Mouse (Mus musculus) megakaryocyte, embryonic 14.5 days (primary cell): ENCODE results near the gene Angptl4. TPM values are rescaled to one million over a fixed set of nuclear protein-coding genes. Genes with fewer than 3 reads are reported as not detected.

Experiments used
- H3K27me3 ChIP-seq: replicated peaks from 2 replicates; pipeline ENCODE3; 2012; ENCODE audit warnings: inconsistent platforms
- H3K36me3 ChIP-seq: replicated peaks from 2 replicates; pipeline ENCODE3; 2012; ENCODE audit warnings: low read length, inconsistent platforms, mixed read lengths
- H3K4me1 ChIP-seq: 2 replicates; pipeline ENCODE4 v1.6.1; 2012; ENCODE audit warnings: inconsistent platforms
- H3K4me3 ChIP-seq: replicated peaks from 2 replicates; pipeline ENCODE3; 2012; ENCODE audit warnings: moderate library complexity, mild to moderate bottlenecking, inconsistent platforms
- H3K9me3 ChIP-seq: 2 replicates; pipeline ENCODE4 v1.6.1; 2012; ENCODE audit warnings: inconsistent platforms
- FLI1 ChIP-seq: IDR thresholded peaks from 2 replicates; pipeline ENCODE4 v1.6.1; 2012; ENCODE audit warnings: low read length, inconsistent platforms, mixed read lengths
- GATA1 ChIP-seq: IDR thresholded peaks from 3 replicates; pipeline ENCODE4 v1.6.1; 2012; ENCODE audit warnings: mixed read lengths, low read length, inconsistent platforms, borderline replicate concordance
- polyA plus RNA-seq: library from polyadenylated mRNA; stranded (reverse); fragments of >175 nt; gene quantifications from 2 replicates; pipeline ENCODE4 v1.2.3, GENCODE M21; 2012; ENCODE audit warnings: low replicate concordance; ENCODE audit not compliant: insufficient read depth

Angptl4 gene
- polyA plus RNA-seq, 1 experiment = 0.59 TPM

DNA sequence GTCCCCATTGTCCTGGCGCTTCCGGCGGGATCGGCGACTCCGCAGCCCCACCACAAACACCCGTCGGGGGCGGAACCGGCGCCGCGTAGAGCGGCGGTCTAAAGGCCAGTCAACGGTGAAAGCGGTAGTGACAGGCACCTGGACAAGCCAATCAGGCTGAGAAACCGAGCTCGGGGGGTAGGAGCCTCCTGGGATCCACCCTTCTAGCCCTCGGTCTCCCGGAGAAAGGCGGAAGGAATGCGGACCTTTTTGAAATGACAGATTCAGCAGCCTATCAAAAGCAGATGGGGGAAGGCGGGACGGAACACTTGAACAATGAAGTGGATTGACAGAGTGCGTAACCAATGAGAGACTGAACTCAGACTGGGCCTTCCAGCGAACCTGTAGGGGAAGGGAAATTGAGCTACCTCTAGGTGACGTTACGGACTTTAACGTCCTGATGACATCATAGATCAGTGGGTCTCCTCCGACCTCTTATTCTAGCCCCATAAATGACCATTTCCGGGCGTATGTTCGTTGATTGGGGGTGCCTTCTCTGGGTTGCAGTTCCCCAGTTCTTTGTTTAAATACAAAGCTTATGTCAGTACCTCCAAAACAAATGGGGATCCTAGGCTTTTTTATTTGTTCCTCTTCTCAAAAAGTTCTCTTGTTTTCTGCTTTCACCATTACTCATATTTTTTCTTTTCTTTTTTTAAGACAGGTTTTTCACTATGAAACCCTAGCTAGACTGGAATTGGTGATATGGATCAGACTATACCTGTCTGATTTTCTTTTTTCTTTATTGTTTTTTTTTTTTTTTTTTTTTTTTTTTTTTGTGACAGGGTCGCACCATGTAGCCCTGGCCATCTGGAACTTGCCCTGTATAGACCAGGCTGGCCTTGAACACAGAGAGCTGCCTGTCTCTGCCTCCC lies 21.1 kb downstream of the Angptl4 start, which contains the start of gene Rab11b:
Rab11b (minus strand) TSS at position 276 of the 911 bp plus-strand sequence.
- H3K27me3 ChIP-seq = no peaks in the 10 kb centered on the region
- peaks cover 28% of the 10 kb centered on the region for H3K36me3 ChIP-seq
- H3K9me3 ChIP-seq = no peaks in the 10 kb centered on the region
- peak within 1 kb of the TSS; percentile 97 for H3K4me3 ChIP-seq
- TF ChIP-seq FLI1 (no peak), GATA1 (no peak)
- H3K4me1 ChIP-seq = peaks cover 48% of the 10 kb centered on the region

GRCm38 (mm10) chr17:33759767-33760254 lies 21.8 kb downstream of the Angptl4 start:
- Histone ChIP-seq H3K4me1 (peaks cover 54% of the 10 kb centered on the region), H3K27me3 (no peaks in the 10 kb centered on the region), H3K36me3 (peaks cover 32% of the 10 kb centered on the region), H3K4me3 (peak overlapping the region; percentile 97), H3K9me3 (no peaks in the 10 kb centered on the region)
- TF ChIP-seq GATA1 (no peak), FLI1 (no peak)

DNA sequence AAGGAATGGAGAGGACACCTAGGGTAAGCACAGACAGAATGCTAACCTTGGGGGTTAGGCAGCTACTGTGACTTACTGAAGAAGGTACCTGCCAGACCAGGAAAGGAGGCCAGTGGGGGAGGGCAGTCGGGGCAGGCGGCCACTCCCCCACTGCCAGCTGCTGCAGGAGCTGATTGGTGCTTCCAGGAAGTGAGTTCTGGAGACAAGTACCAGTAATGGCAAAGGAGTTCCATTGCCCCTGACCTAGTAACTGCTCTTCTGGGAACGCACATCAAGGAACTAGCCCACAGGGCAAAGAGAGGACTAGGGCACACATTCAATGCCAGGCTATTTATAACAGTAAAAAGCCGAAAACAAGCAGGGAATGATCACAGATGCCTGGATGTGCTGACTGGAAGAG lies 24.4 kb downstream of the Angptl4 start:
- Histone ChIP-seq H3K9me3 (no peaks in the 10 kb centered on the region), H3K36me3 (peaks cover 53% of the 10 kb centered on the region), H3K4me1 (peaks cover 76% of the 10 kb centered on the region), H3K27me3 (no peaks in the 10 kb centered on the region), H3K4me3 (peak overlapping the region; percentile 69)
- TF ChIP-seq FLI1 (no peak), GATA1 (no peak)

DNA sequence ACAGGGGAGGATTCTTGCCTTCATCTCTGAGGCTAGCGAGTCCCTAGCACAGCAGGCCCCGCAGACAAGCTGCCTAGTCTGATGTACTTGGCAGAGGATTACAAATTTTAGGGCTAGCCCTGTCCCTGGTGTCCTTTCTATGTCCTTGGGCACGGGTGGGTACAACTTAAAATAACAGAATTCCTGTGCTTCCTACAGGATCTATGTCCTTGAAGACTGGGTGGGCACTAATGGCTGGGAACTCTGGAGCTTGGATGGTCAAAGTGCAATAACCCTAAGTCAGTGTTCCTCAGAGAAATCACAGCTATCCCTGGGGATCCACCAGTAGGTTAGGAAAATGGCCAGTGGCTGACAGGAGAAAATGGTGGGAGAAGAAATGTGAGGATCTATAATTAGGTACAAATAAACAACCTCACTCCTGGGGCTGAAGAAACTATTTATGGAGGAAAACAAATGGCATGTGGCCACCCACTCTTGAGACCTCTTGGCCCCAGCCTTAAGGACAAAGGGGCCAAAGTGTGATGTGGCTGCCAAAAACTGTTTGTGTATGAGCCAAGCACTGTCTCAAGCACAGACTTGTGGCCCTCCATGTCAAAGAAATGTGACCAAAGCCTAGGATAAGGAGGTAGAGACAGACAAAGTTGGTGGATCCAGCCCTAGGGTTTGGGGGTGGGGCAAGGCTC lies 25.4 kb downstream of the Angptl4 start:
- peaks cover 86% of the 10 kb centered on the region for H3K4me1 ChIP-seq
- H3K4me3 ChIP-seq = peak overlapping the region; percentile 14
- TF ChIP-seq GATA1 = no peak
- TF ChIP-seq FLI1 = no peak
- no peaks in the 10 kb centered on the region for H3K27me3 ChIP-seq
- H3K9me3 ChIP-seq = no peaks in the 10 kb centered on the region
- H3K36me3 ChIP-seq = peaks cover 59% of the 10 kb centered on the region

DNA sequence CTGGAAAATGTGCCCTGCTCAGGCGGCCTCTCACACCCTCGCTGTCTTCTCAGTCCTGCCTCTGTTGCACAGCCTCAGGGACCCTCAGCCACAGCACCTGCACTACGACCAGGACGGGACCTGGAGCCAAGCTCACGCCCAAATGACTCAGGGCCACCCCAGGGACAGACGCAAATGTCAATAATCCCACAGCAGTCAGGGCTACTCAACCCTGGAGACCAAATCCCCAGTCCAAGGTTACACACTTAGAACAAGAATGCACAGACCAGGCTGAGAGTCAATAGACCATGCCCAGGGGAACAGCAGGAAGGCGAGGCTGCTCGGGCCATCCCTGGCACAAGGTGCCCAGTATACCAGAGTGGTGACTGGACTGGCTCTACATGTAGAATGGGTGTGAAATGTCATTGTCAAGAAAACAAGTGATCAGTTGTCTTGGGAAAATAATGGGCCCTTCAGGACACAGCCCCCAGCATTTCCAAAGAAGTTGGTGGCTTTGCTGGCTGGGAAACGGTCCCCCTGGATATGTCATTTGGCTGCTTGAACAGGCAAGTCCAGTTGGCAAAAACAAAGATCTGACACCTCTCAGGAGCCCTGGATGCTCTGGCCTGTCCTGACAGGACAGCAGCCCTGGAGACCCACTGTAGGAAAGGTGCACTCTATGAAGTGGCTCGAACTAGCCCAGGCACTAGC lies 26.1 kb downstream of the Angptl4 start:
- Histone ChIP-seq H3K4me3 (no peak overlapping the region), H3K36me3 (peaks cover 66% of the 10 kb centered on the region), H3K4me1 (peaks cover 90% of the 10 kb centered on the region), H3K27me3 (no peaks in the 10 kb centered on the region), H3K9me3 (no peaks in the 10 kb centered on the region)
- TF ChIP-seq GATA1 = no peak
- no peak for TF ChIP-seq FLI1

DNA sequence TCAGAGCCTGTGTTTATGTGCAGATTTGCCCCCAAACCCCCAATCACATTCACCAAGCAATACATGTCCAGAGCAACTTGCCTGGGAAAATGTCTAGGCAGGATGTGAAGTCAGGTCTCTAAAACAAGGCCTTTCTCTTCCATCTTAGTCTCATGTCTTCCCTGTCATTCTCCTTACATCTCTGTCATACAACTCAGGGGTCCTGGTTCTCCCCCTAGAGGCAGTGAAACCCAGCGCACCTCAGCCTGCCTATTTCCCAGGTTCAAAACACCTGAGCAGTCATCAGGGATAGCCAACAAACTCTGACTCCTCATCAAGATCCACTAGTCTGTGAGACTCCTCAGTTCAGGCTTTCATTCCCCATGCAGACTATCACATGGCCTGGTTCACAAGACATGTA lies 27.0 kb downstream of the Angptl4 start:
- H3K9me3 ChIP-seq = no peaks in the 10 kb centered on the region
- peaks cover 99% of the 10 kb centered on the region for H3K4me1 ChIP-seq
- peaks cover 75% of the 10 kb centered on the region for H3K36me3 ChIP-seq
- no peak overlapping the region for H3K4me3 ChIP-seq
- TF ChIP-seq GATA1 (no peak), FLI1 (no peak)
- H3K27me3 ChIP-seq = no peaks in the 10 kb centered on the region

GRCm38 (mm10) chr17:33752297-33752696 lies 29.3 kb downstream of the Angptl4 start:
- Histone ChIP-seq H3K27me3 (no peaks in the 10 kb centered on the region), H3K9me3 (no peaks in the 10 kb centered on the region), H3K36me3 (peaks cover 87% of the 10 kb centered on the region), H3K4me3 (no peak overlapping the region), H3K4me1 (peaks cover 80% of the 10 kb centered on the region)
- TF ChIP-seq FLI1 (no peak), GATA1 (no peak)

- no peak overlapping the region for H3K4me3 ChIP-seq
- peaks cover 71% of the 10 kb centered on the region for H3K4me1 ChIP-seq
- peaks cover 83% of the 10 kb centered on the region for H3K36me3 ChIP-seq
- TF ChIP-seq FLI1 = no peak
- TF ChIP-seq GATA1 = no peak
- H3K27me3 ChIP-seq = no peaks in the 10 kb centered on the region
- no peaks in the 10 kb centered on the region for H3K9me3 ChIP-seq
Observed at GRCm38 (mm10) chr17:33751181-33751580, 30.4 kb downstream of the Angptl4 start.

- Histone ChIP-seq H3K4me3 (no peak overlapping the region), H3K36me3 (peaks cover 85% of the 10 kb centered on the region), H3K9me3 (no peaks in the 10 kb centered on the region), H3K4me1 (peaks cover 58% of the 10 kb centered on the region), H3K27me3 (no peaks in the 10 kb centered on the region)
- no peak for TF ChIP-seq FLI1
- TF ChIP-seq GATA1 = no peak
Observed at GRCm38 (mm10) chr17:33749451-33749850, 32.2 kb downstream of the Angptl4 start.
